Mouse (Mus musculus): ENCODE measurements around the gene St6gal1. TPM values are rescaled to one million over a fixed set of nuclear protein-coding genes. Genes with fewer than 3 reads are reported as not detected.

The St6gal1 gene
- polyA plus RNA-seq, 1 experiment, result 77.2 TPM

DNA sequence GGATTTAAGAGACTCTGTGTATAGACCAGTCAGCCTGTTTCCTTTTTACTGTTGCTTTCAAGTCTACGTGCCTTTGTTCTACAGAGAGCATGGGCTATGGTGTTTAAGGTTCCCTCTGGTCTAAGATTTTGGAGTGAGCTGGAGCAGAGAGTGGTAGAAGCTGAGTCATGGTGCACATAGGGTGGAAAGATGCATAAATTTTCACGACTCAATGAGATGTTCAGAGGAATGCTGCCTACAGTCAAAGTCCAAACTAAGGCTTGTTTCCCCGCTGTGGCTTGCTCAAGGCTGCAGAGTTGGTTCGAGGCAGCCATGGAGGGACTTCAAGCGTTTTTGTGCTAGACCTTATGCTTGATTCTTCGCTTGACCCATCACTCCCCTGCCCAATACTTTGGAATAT lies 96.0 kb downstream of the St6gal1 start:
- Histone ChIP-seq H3K4me1 (ENCODE audit: control insufficient read depth, insufficient read depth, low read length) (peaks cover 27% of the 10 kb centered on the region), H3K27ac (ENCODE audit: insufficient read depth, low read depth, low read length) (no peak overlapping the region), H3K4me3 (ENCODE audit: insufficient read depth, low read length) (no peak overlapping the region)
- no peak for TF ChIP-seq POLR2A (IDR thresholded peaks at IDR 0.05; ENCODE audit: borderline replicate concordance, low read depth, low read length)
- TF ChIP-seq CTCF (IDR thresholded peaks at IDR 0.05; ENCODE audit: low read depth, low read length), result no peak

DNA sequence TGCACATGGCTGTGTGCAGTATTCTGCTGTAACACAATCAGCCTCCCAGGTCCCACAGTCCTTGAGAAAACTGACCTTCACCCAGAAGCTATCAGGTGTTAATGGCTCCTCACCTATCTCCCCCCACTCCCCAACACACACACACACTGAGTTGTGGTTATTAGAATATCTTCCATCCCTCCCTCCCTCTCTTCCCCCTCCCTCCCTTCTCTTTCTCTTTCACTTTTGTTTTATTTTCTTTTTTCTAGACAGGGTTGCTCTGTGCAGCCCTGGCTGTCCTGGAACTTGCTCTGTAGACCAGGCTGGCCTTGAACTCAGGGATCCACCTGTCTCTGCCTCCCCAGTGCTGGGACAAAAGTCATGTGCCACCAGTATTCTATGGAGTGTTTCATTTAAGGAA lies 97.9 kb downstream of the St6gal1 start:
- Histone ChIP-seq H3K27ac (ENCODE audit: insufficient read depth, low read depth, low read length) (no peak overlapping the region), H3K4me3 (ENCODE audit: insufficient read depth, low read length) (no peak overlapping the region), H3K4me1 (ENCODE audit: control insufficient read depth, insufficient read depth, low read length) (peaks cover 22% of the 10 kb centered on the region)
- TF ChIP-seq POLR2A (IDR thresholded peaks at IDR 0.05; ENCODE audit: borderline replicate concordance, low read depth, low read length), result no peak
- no peak for TF ChIP-seq CTCF (IDR thresholded peaks at IDR 0.05; ENCODE audit: low read depth, low read length)

DNA sequence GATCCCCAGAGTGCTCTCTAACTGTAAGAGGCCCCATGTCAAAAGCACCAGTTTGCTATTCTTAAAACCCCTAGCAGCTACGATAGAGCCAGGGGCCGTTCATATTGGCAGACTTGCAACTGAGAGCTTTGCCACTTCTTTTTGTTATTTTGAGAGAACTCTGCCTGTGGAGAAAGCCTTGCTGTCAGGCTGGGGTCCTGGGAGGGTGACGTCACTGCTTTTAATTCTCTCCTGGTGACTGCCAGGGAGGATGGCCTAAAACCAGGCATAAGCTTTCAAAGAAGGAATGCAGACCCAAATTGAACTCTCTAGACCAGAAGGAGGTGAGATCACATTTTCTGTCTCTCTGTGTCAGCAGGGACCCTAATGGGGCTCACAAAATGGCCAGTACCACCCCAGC lies 99.4 kb downstream of the St6gal1 start:
- no peak overlapping the region for H3K4me3 ChIP-seq (ENCODE audit: insufficient read depth, low read length)
- TF ChIP-seq POLR2A (IDR thresholded peaks at IDR 0.05; ENCODE audit: borderline replicate concordance, low read depth, low read length) (no peak), CTCF (IDR thresholded peaks at IDR 0.05; ENCODE audit: low read depth, low read length) (no peak)
- peaks cover 22% of the 10 kb centered on the region for H3K4me1 ChIP-seq (ENCODE audit: control insufficient read depth, insufficient read depth, low read length)
- H3K27ac ChIP-seq (ENCODE audit: insufficient read depth, low read depth, low read length), result no peak overlapping the region

DNA sequence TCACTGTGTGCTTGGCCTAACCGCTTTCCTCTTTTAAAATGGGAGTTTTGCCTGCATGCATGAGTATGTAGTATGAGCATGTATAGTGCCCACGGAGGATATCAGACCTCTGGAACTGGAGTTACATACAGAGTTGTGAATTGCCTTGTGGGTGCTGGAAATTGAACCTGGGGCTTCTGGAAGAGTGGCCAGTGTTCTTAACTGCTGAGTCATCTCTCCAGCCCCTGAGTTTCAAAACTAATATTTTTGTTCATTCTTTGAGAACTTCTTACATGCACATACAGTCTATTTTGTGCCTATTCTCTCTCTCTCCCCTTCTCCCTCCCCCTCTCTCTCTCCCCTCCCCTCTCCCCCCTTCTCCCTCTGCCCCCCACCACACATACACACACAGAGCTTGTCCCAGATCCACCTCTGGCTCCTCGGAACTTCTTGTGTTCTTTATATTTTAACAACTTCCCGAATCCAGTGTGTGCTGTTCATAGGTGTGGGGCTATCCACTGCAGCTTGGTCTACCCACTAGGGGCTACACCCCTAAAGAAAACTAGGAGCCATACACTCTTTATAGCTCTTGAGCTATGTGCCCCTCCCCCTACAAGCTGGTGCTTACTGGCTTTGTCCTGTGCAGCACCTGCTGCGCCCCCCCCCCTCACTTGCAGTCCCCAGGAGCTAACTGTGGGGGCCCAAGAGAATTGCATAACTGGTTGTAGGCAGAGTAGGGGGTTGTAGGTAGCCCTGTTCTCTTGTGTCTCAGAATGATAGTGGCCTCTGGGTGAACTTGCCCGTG lies 100.5 kb downstream of the St6gal1 start:
- TF ChIP-seq POLR2A (IDR thresholded peaks at IDR 0.05; ENCODE audit: borderline replicate concordance, low read depth, low read length), result no peak
- no peak for TF ChIP-seq CTCF (IDR thresholded peaks at IDR 0.05; ENCODE audit: low read depth, low read length)
- H3K4me1 ChIP-seq (ENCODE audit: control insufficient read depth, insufficient read depth, low read length), result peaks cover 22% of the 10 kb centered on the region
- H3K27ac ChIP-seq (ENCODE audit: insufficient read depth, low read depth, low read length), result no peak overlapping the region
- no peak overlapping the region for H3K4me3 ChIP-seq (ENCODE audit: insufficient read depth, low read length)

DNA sequence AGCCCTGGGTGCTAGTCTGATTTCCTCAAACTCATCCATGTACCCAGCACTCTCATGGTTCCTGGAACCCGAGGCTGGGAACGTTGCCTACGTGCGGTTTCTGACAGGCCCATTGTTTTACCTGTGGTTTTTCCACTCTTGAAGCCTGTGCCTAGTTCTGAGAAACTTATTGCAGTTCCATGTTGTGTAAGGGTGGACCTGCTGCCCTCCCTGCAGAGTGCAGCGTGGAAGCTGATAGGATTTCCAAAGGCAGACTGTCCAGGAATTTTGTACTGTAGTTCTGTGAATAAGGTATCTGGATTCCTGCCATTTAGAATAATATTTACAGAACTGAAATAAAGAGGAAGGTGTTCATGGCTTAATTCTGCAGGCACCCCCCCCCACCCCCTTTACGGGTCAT lies 102.1 kb downstream of the St6gal1 start:
- no peak overlapping the region for H3K4me3 ChIP-seq (ENCODE audit: insufficient read depth, low read length)
- no peak overlapping the region for H3K27ac ChIP-seq (ENCODE audit: insufficient read depth, low read depth, low read length)
- H3K4me1 ChIP-seq (ENCODE audit: control insufficient read depth, insufficient read depth, low read length), result peaks cover 18% of the 10 kb centered on the region
- no peak for TF ChIP-seq CTCF (IDR thresholded peaks at IDR 0.05; ENCODE audit: low read depth, low read length)
- TF ChIP-seq POLR2A (IDR thresholded peaks at IDR 0.05; ENCODE audit: borderline replicate concordance, low read depth, low read length), result no peak

DNA sequence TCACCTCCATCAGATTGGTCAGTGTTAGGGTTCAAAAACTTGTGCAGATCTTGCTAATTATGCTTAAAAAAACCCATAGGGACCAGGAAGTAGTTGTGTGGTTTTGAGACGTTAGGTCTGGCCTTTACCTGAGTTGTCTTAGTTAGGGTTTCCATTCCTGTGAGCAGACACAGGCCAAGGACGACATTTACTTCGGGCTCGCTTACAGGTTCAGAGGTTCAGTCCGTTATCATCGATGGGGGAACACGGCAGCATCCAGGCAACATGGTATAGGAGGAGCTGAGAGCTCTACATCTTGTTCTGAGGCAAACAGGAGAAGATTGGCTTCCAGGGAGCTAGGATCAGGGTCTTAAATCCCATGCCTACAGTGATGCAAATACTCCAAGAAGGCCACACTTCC lies 102.7 kb downstream of the St6gal1 start:
- peaks cover 19% of the 10 kb centered on the region for H3K4me1 ChIP-seq (ENCODE audit: control insufficient read depth, insufficient read depth, low read length)
- no peak overlapping the region for H3K4me3 ChIP-seq (ENCODE audit: insufficient read depth, low read length)
- no peak for TF ChIP-seq CTCF (IDR thresholded peaks at IDR 0.05; ENCODE audit: low read depth, low read length)
- TF ChIP-seq POLR2A (IDR thresholded peaks at IDR 0.05; ENCODE audit: borderline replicate concordance, low read depth, low read length), result no peak
- no peak overlapping the region for H3K27ac ChIP-seq (ENCODE audit: insufficient read depth, low read depth, low read length)

DNA sequence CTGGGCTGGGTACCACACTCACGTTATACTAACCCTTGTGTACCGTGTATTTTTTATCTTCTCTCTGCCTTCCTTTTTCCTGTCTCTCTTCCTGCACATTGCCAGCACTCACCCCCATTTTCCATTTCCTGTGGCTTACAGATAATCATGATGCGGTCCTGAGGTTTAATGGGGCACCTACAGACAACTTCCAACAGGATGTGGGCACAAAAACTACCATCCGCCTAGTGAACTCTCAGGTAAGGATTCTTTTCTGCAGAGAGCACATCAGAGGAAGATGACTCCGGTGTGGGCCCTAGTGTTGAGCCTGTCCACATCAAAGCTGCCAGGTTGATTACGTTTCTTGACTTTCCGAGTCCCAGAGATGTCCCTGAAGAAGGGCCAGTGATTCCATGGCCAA lies 103.7 kb downstream of the St6gal1 start:
- H3K4me3 ChIP-seq (ENCODE audit: insufficient read depth, low read length), result no peak overlapping the region
- H3K4me1 ChIP-seq (ENCODE audit: control insufficient read depth, insufficient read depth, low read length), result peaks cover 25% of the 10 kb centered on the region
- TF ChIP-seq POLR2A (IDR thresholded peaks at IDR 0.05; ENCODE audit: borderline replicate concordance, low read depth, low read length) (no peak), CTCF (IDR thresholded peaks at IDR 0.05; ENCODE audit: low read depth, low read length) (no peak)
- H3K27ac ChIP-seq (ENCODE audit: insufficient read depth, low read depth, low read length), result no peak overlapping the region

DNA sequence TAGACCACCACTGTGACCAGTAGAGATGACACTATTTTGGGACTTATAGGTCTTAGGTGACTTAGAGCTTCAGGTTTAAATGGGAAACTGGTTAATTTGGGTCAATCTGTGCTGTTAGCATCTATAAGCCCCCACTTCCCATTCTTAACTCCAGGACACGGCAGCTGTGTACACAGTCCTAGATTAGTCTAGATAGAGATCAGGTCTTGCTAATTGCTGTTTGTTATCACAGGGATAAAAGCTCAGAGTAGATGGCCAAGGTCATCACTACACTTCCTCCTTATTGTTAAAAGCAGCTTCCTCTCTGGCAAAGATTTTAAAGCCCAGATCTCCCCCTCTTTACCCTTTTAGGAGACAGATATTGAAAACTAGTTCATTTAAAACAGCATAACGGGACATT lies 107.6 kb downstream of the St6gal1 start:
- Histone ChIP-seq H3K4me3 (ENCODE audit: insufficient read depth, low read length) (no peak overlapping the region), H3K4me1 (ENCODE audit: control insufficient read depth, insufficient read depth, low read length) (peaks cover 36% of the 10 kb centered on the region), H3K27ac (ENCODE audit: insufficient read depth, low read depth, low read length) (peak overlapping the region; percentile 72)
- TF ChIP-seq POLR2A (IDR thresholded peaks at IDR 0.05; ENCODE audit: borderline replicate concordance, low read depth, low read length) (no peak), CTCF (IDR thresholded peaks at IDR 0.05; ENCODE audit: low read depth, low read length) (no peak)

DNA sequence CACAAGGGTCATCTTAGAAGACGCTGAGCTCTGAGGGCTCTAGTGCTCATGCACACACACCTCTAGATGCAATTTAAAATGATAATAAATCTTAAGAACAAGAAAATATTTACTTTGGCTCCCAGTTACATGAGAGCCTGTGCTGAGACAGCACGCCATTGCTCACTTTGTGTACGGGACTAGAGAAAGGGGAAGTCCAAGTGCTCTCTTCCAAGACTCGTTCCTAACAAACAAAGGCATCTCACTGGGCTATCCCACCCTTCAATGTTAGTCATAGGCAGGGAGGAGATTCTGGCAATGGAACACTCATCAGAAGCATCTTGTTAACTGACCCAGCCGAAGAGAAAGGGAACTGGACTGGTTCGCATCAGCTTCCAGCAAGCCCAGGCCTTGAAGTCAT lies 108.1 kb downstream of the St6gal1 start:
- peaks cover 40% of the 10 kb centered on the region for H3K4me1 ChIP-seq (ENCODE audit: control insufficient read depth, insufficient read depth, low read length)
- H3K4me3 ChIP-seq (ENCODE audit: insufficient read depth, low read length), result no peak overlapping the region
- peak overlapping the region; percentile 72 for H3K27ac ChIP-seq (ENCODE audit: insufficient read depth, low read depth, low read length)
- TF ChIP-seq CTCF (IDR thresholded peaks at IDR 0.05; ENCODE audit: low read depth, low read length) (no peak), POLR2A (IDR thresholded peaks at IDR 0.05; ENCODE audit: borderline replicate concordance, low read depth, low read length) (no peak)

DNA sequence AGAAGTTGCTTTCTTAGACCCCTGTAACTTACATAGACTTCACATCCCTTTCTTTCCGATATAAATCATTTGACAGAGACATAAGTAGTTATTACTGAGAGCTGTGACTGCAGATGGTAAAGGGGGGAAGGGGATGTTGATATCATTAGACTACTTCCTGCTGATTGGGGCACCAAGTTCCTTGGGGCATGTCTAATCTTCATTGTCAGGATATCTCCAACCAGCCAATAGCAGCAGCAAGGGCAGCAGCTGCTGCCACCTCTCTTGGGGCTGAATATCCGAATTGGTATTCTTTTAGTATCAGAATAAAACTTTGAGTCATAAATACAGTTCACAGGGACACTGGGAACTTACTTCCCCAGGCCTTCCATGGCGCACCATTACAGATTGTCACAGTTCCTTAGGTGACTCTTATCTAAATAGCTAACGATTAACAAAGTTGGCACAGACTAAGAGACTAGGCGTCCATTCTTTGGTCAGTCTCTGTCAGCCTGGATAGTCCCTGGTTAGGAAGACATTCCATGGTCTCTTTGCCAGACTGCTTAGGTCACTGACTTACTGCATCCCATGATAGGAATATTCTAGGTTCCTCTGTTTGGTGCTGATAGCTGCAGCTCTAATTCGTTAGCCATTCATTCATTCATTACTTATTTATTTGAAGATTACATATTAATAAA lies 109.5 kb downstream of the St6gal1 start:
- TF ChIP-seq POLR2A (IDR thresholded peaks at IDR 0.05; ENCODE audit: borderline replicate concordance, low read depth, low read length) (no peak), CTCF (IDR thresholded peaks at IDR 0.05; ENCODE audit: low read depth, low read length) (no peak)
- peaks cover 40% of the 10 kb centered on the region for H3K4me1 ChIP-seq (ENCODE audit: control insufficient read depth, insufficient read depth, low read length)
- H3K4me3 ChIP-seq (ENCODE audit: insufficient read depth, low read length), result no peak overlapping the region
- H3K27ac ChIP-seq (ENCODE audit: insufficient read depth, low read depth, low read length), result no peak overlapping the region

All from bone marrow macrophage, adult 2 months (primary cell).